In genomic region chr16:97443670-97444263, GRCm38 (mm10) we compare ENCODE assay signal across 9 mouse cellular contexts. TPM values are rescaled to one million over a fixed set of nuclear protein-coding genes. Genes with fewer than 3 reads are reported as not detected.
A peak's percentile ranks its signal among the peaks of the same experiment; 100 is the strongest.
DNase-seq lines count a peak whose midpoint lies in the region; ATAC-seq and TF ChIP-seq lines count a peak whose summit lies in the region.
"Had no signal": no experiment of that assay in that cellular context is flagged by ENCODE, and none has a peak within 500 bp of the region (broad histone marks: within the 10 kb centered on the region; RNA-seq: fewer than 3 reads in every experiment).

No protein-coding gene starts in this region.

- DNase-seq in layer of hippocampus, adult 2 months (ENCODE audit: low spot score in 2 of 2), result peak in 1 of 2 experiments; percentile 39
- no peak for DNase-seq in layer of hippocampus, postnatal 25 days (ENCODE audit: extremely low spot score in 1 of 2, low spot score in 1 of 2)
- DNase-seq in NIH3T3 (ENCODE audit: low read depth), result peak; percentile 60
- DNase-seq in cerebellum, adult 9-11 months, result peak; percentile 12
- peak; percentile 60 for DNase-seq in kidney, postnatal 10 days
- DNase-seq in mesoderm, embryonic 11.5 days (ENCODE audit: low read depth, low spot score), result peak; percentile 84
- peak; percentile 39 for DNase-seq in thymus, postnatal 14 days

- peak; percentile 98 for TF ChIP-seq CTCF in layer of hippocampus, adult 2 months (conservative IDR thresholded peaks at IDR 0.05)

- no peak overlapping the region for H3K4me2 ChIP-seq in heart, embryonic 12.5 days
- H3K4me2 ChIP-seq: midbrain, embryonic 12.5 days had no signal

- no peak overlapping the region for H3K4me3 ChIP-seq in layer of hippocampus, adult 2 months
- no peak overlapping the region for H3K4me3 ChIP-seq in heart, embryonic 12.5 days
- H3K4me3 ChIP-seq: midbrain, embryonic 12.5 days had no signal

- 47% methylated on average over 14 of the region's 14 CpGs for WGBS in heart, embryonic 12.5 days

- no peaks in the 10 kb centered on the region for H3K36me3 ChIP-seq in heart, embryonic 12.5 days
- H3K36me3 ChIP-seq: midbrain, embryonic 12.5 days had no signal

- no peaks in the 10 kb centered on the region for H3K4me1 ChIP-seq in heart, embryonic 12.5 days (replicated peaks)
- H3K4me1 ChIP-seq: midbrain, embryonic 12.5 days had no signal

- H3K27me3 ChIP-seq in heart, embryonic 12.5 days (replicated peaks), result no peaks in the 10 kb centered on the region
- H3K27me3 ChIP-seq: midbrain, embryonic 12.5 days had no signal

- H3K9me3 ChIP-seq in heart, embryonic 12.5 days (replicated peaks), result no peaks in the 10 kb centered on the region
- H3K9me3 ChIP-seq: midbrain, embryonic 12.5 days had no signal

- no peak overlapping the region for H3K9ac ChIP-seq in heart, embryonic 12.5 days
- H3K9ac ChIP-seq: midbrain, embryonic 12.5 days had no signal

- no peak overlapping the region for H3K27ac ChIP-seq in layer of hippocampus, adult 2 months
- H3K27ac ChIP-seq in heart, embryonic 12.5 days (ENCODE audit: poor library complexity, severe bottlenecking), result no peak overlapping the region
- H3K27ac ChIP-seq: midbrain, embryonic 12.5 days had no signal

- ATAC-seq in heart, embryonic 12.5 days (ENCODE audit: insufficient number of reproducible peaks, low FRiP score), result peak; percentile 39; the same call in 1 of the 2 replicates

RNA-seq across cellular contexts. Expression of gene Mx1, which starts 18.9 kb away (rescaled TPM):
- 1 to 10 TPM in 1 of 2 experiments, under 1 TPM in 1; 0.93 to 1.1 TPM for total RNA-seq in layer of hippocampus, adult 2 months (2021)
- 1 to 10 TPM in 1 of 2 experiments, under 1 TPM in 1; 0.89 to 1.2 TPM for total RNA-seq in layer of hippocampus, postnatal 25 days (2021)
- 0.22 TPM in 1 of 2 replicates, not detected in the other for polyA plus RNA-seq in heart, embryonic 12.5 days (2016; fragmentation: Nextera tagmentation; extraction: Ambion mirVana)

Comparison
In these comparisons a context has a peak if more than half of its experiments do, and no peak if none do; other contexts are left out.
1. DNase-seq: peak in NIH3T3 (single experiment), cerebellum, adult 9-11 months (single experiment), kidney, postnatal 10 days (single experiment), mesoderm, embryonic 11.5 days (single experiment) and thymus, postnatal 14 days (single experiment); none in layer of hippocampus, postnatal 25 days (0 of 2).